ENCODE assay signal across 10 mouse cellular contexts in the genomic region with DNA sequence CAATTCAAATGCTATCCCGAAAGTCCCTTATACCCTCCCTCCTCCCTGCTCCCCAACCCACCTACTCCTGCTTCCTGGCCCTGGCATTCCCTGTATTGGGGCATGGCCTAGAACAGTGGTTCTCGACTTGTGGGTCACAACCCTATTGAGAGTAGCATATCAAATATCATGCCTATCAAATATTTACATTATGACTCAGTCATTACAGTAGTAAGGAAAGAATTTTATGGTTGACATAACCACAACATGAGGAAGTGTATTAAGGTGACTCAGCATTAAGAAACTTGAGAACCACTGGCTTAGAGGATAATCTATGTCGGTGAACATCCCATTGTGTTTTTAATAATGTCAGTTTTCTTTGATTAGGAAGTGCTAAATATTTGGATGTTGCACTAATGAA.
"Had no signal": no experiment of that assay in that cellular context is flagged by ENCODE, and none has a peak within 500 bp of the region (broad histone marks: within the 10 kb centered on the region; RNA-seq: fewer than 3 reads in every experiment).

No protein-coding gene starts in this region.

- ATAC-seq: liver, embryonic 12.5 days had no signal

- H3K4me3 ChIP-seq: kidney, embryonic 15.5 days; limb, embryonic 15.5 days; liver, embryonic 12.5 days; lung, embryonic 15.5 days; myocyte; neural tube, embryonic 12.5 days had no signal

- H3K27ac ChIP-seq: kidney, embryonic 15.5 days; limb, embryonic 15.5 days; liver, embryonic 12.5 days; lung, embryonic 15.5 days; neural tube, embryonic 12.5 days had no signal

- H3K9ac ChIP-seq: kidney, embryonic 15.5 days; limb, embryonic 15.5 days; liver, embryonic 12.5 days; lung, embryonic 15.5 days; neural tube, embryonic 12.5 days had no signal

- H3K4me1 ChIP-seq: kidney, embryonic 15.5 days; limb, embryonic 15.5 days; liver, embryonic 12.5 days; lung, embryonic 15.5 days; neural tube, embryonic 12.5 days had no signal

- H3K4me2 ChIP-seq: kidney, embryonic 15.5 days; limb, embryonic 15.5 days; liver, embryonic 12.5 days; lung, embryonic 15.5 days; neural tube, embryonic 12.5 days had no signal

- DNase-seq: kidney, postnatal 14 days; midbrain, embryonic 14.5 days; thymus, adult 2 months; thymus, postnatal 25 days had no signal

- H3K9me3 ChIP-seq: kidney, embryonic 15.5 days; limb, embryonic 15.5 days; liver, embryonic 12.5 days; lung, embryonic 15.5 days; neural tube, embryonic 12.5 days had no signal

- H3K36me3 ChIP-seq: kidney, embryonic 15.5 days; limb, embryonic 15.5 days; liver, embryonic 12.5 days; lung, embryonic 15.5 days; neural tube, embryonic 12.5 days had no signal

- H3K27me3 ChIP-seq: kidney, embryonic 15.5 days; limb, embryonic 15.5 days; liver, embryonic 12.5 days; lung, embryonic 15.5 days; neural tube, embryonic 12.5 days had no signal
